Mouse (Mus musculus) midbrain, embryonic 13.5 days (tissue): ENCODE results near the gene Eefsec. TPM values are rescaled to one million over a fixed set of nuclear protein-coding genes. Genes with fewer than 3 reads are reported as not detected.

ENCODE experiments used
- ATAC-seq: fragments of 200-750 bp; cut with Nextera tagmentation; 2 replicates; pipeline ENCODE4 v1.8.0; 2017; ENCODE audit warnings: mild to moderate bottlenecking, moderate TSS enrichment, moderate library complexity
- H3K27ac ChIP-seq: fragments of 300-500 bp; sonication (generic); 2 replicates; pipeline ENCODE4 v1.5.1; 2015; ENCODE audit warnings: inconsistent platforms, mild to moderate bottlenecking, moderate library complexity
- H3K27me3 ChIP-seq: fragments of 300-500 bp; sonication (generic); 2 replicates; pipeline ENCODE4 v1.6.1; 2015; ENCODE audit warnings: mild to moderate bottlenecking, inconsistent platforms
- H3K36me3 ChIP-seq: fragments of 300-500 bp; sonication (generic); 2 replicates; pipeline ENCODE4 v1.6.1; 2015; ENCODE audit warnings: mild to moderate bottlenecking, inconsistent platforms
- H3K4me1 ChIP-seq: fragments of 300-500 bp; sonication (generic); replicated peaks from 2 replicates; pipeline ENCODE4 v1.6.1; 2015; ENCODE audit warnings: inconsistent platforms
- H3K4me2 ChIP-seq: fragments of 300-500 bp; sonication (generic); replicated peaks from 2 replicates; pipeline ENCODE4 v1.6.1; 2015; ENCODE audit warnings: moderate library complexity, mild to moderate bottlenecking, inconsistent platforms
- H3K4me3 ChIP-seq: fragments of 300-500 bp; sonication (generic); replicated peaks from 2 replicates; pipeline ENCODE4 v1.5.1; 2015; ENCODE audit warnings: mild to moderate bottlenecking, inconsistent platforms
- H3K9ac ChIP-seq: fragments of 300-500 bp; sonication (generic); replicated peaks from 2 replicates; pipeline ENCODE4 v1.6.1; 2015; ENCODE audit warnings: mild to moderate bottlenecking, inconsistent platforms
- H3K9me3 ChIP-seq: fragments of 300-500 bp; sonication (generic); 2 replicates; pipeline ENCODE4 v1.6.1; 2016; ENCODE audit warnings: mild to moderate bottlenecking, inconsistent platforms
- WGBS: fragments of 180-500 bp; shearing (Covaris S2); methylation state at CpG from one replicate; pipeline ENCODE4 v1.1.7; 2015; 5-methylcytosine and 5-hydroxymethylcytosine counted together
- polyA plus RNA-seq: library from polyadenylated mRNA; unstranded; fragments of >200 nt; fragmentation: Nextera tagmentation; extraction: Ambion mirVana; gene quantifications from 2 replicates; pipeline ENCODE4 v1.2.1, GENCODE M21; 2015

Eefsec gene
- polyA plus RNA-seq, 1 experiment from 2014 or later, result 28.7 TPM

DNA sequence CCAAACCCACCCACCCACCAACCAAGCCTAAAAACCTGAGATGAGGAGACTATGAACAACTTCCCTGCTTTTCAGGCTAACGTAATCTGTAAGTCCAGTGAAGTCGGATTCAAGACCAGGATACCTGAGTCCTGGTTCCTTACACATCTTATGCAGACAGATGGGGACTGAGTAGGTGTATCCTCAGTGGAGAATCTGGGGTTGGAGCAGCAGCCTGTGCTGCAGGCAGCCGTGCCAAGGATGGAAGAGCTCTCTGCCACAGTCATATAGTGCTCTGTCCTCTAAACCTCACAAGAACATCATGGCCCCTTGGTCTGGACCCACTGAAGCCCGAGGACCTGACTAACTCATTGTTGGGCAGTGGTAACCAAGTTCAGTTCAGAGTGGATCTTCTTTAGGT, 169.1 kb downstream of the Eefsec start:
- Histone ChIP-seq H3K9ac (no peak overlapping the region), H3K27ac (no peak overlapping the region), H3K36me3 (peaks cover 4% of the 10 kb centered on the region; the same call in 1 of the 2 replicates), H3K9me3 (no peaks in the 10 kb centered on the region), H3K4me2 (no peak overlapping the region), H3K4me3 (no peak overlapping the region), H3K27me3 (no peaks in the 10 kb centered on the region), H3K4me1 (no peaks in the 10 kb centered on the region)
- WGBS, result 90% methylated on average over 4 of the region's 4 CpGs
- no peak for ATAC-seq

GRCm38 (mm10) chr6:88276221-88276620, 170.1 kb downstream of the Eefsec start:
- H3K4me1 ChIP-seq, result 0 out of 2 replicates have a peak, but pooled peaks cover 4% of the 10 kb centered on the region
- WGBS, result 84% methylated on average over 4 of the region's 4 CpGs
- no peak for ATAC-seq
- H3K9ac ChIP-seq, result no peak overlapping the region
- no peak overlapping the region for H3K4me2 ChIP-seq
- no peak overlapping the region for H3K27ac ChIP-seq
- peaks cover 4% of the 10 kb centered on the region; the same call in 1 of the 2 replicates for H3K36me3 ChIP-seq
- H3K4me3 ChIP-seq, result no peak overlapping the region
- no peaks in the 10 kb centered on the region for H3K27me3 ChIP-seq
- no peaks in the 10 kb centered on the region for H3K9me3 ChIP-seq

DNA sequence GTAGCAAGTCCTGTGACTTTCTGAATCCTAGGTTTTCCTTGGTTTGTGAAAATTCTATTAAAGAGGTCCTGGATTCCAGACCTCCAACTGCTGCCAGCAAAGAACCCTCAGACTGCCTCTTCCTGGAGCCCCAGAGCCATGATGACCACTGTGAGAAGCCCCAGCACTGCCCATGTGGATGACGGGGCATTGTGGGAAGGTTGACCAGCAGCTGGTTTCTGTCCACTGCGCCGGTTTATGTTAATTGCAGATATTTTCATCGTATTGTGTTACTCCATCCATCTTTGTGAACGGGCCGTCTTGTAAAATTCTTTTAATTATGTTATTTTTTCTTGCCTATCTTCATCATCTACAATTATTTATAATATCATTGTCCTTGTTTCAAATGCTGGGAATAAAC, 171.7 kb downstream of the Eefsec start:
- Histone ChIP-seq H3K27me3 (no peaks in the 10 kb centered on the region), H3K27ac (no peak overlapping the region), H3K9ac (no peak overlapping the region), H3K36me3 (peaks cover 4% of the 10 kb centered on the region; the same call in 1 of the 2 replicates), H3K4me2 (no peak overlapping the region), H3K4me3 (no peak overlapping the region), H3K9me3 (no peaks in the 10 kb centered on the region), H3K4me1 (0 out of 2 replicates have a peak, but pooled peaks cover 5% of the 10 kb centered on the region)
- WGBS, result 96% methylated on average over 6 of the region's 6 CpGs
- ATAC-seq, result no peak

- 98% methylated on average over 2 of the region's 2 CpGs for WGBS
- no peaks in the 10 kb centered on the region for H3K27me3 ChIP-seq
- no peak for ATAC-seq
- H3K4me3 ChIP-seq, result no peak overlapping the region
- 0 out of 2 replicates have a peak, but pooled peaks cover 5% of the 10 kb centered on the region for H3K4me1 ChIP-seq
- H3K9me3 ChIP-seq, result no peaks in the 10 kb centered on the region
- no peak overlapping the region for H3K9ac ChIP-seq
- H3K27ac ChIP-seq, result no peak overlapping the region
- no peak overlapping the region for H3K4me2 ChIP-seq
- H3K36me3 ChIP-seq, result no peaks in the 10 kb centered on the region
These were observed 178.4 kb downstream of the Eefsec start for GRCm38 (mm10) chr6:88267970-88268369.

DNA sequence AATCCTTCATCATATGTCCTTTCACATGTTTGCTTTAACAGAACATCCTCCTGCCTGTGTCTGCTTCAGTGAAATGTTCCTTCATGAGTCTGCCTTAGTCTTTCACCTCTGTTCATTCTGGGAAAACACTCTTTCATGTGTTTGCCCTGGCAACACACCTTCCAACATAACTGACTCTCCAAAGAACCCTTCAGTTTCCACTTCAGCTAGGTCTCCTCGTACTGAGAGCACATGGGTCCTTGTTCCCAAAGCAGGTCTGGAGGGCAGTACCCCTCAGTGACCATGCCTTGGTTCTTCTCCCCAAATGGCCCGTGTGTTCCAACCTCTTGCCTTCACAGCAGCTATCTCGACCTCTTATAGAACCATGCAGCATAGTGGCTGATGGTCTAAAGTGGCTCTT, 179.3 kb downstream of the Eefsec start:
- WGBS, result 88% methylated on average over 3 of the region's 3 CpGs
- ATAC-seq, result no peak
- no peak overlapping the region for H3K4me2 ChIP-seq
- H3K9me3 ChIP-seq, result no peaks in the 10 kb centered on the region
- no peaks in the 10 kb centered on the region for H3K27me3 ChIP-seq
- H3K9ac ChIP-seq, result no peak overlapping the region
- no peaks in the 10 kb centered on the region for H3K36me3 ChIP-seq
- H3K27ac ChIP-seq, result no peak overlapping the region
- H3K4me1 ChIP-seq, result peaks cover 14% of the 10 kb centered on the region
- no peak overlapping the region for H3K4me3 ChIP-seq

DNA sequence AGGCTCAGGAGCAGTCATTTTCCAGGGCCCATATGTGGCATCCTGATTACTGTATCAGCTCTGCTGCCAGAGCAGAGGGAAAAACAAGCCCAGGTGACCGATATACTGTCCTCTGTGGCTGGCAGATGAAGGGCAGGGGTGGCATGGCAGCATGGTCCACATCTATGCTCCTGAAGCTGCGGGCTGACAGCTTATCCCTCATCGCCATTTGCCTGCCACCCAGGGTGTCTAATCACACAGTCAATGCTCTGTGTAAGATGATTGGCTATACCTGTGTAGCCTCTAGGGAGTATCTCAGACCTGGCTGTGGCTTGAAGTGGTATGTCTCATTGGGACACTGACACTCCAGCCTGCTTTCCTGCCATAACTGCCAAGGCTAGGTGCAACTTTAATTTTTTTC, 180.3 kb downstream of the Eefsec start:
- WGBS, result 76% methylated on average over 3 of the region's 3 CpGs
- ATAC-seq, result no peak
- no peaks in the 10 kb centered on the region for H3K9me3 ChIP-seq

DNA sequence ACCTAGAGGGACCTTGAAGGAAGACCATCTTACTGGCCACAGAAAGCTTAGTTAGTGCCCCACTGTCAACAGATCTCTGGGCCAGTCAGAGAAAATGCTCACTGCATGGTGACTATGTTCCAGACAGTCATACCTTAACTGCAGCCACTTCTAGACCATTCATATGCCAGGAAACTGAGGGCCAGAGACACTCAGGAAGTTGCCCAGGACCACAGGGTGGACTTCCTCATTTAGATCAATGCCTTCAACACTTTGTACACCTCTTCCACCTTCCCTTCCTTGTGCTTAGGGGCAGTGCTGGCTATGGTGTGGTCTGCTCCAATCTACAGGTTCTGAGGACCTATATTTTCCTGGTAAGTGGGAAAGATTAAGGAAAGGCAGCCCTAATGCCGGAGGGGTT, 181.0 kb downstream of the Eefsec start:
- Histone ChIP-seq H3K4me1 (peaks cover 11% of the 10 kb centered on the region), H3K4me2 (no peak overlapping the region), H3K4me3 (no peak overlapping the region), H3K27ac (no peak overlapping the region), H3K9ac (no peak overlapping the region), H3K9me3 (no peaks in the 10 kb centered on the region), H3K36me3 (no peaks in the 10 kb centered on the region), H3K27me3 (no peaks in the 10 kb centered on the region)
- no peak for ATAC-seq
- 90% methylated on average over 1 of the region's 1 CpGs for WGBS

More for the DNA sequence above, 180.3 kb downstream of the Eefsec start:
- no peaks in the 10 kb centered on the region for H3K27me3 ChIP-seq
- H3K27ac ChIP-seq, result no peak overlapping the region
- peaks cover 11% of the 10 kb centered on the region for H3K4me1 ChIP-seq
- H3K4me2 ChIP-seq, result no peak overlapping the region
- H3K4me3 ChIP-seq, result no peak overlapping the region
- no peaks in the 10 kb centered on the region for H3K36me3 ChIP-seq
- no peak overlapping the region for H3K9ac ChIP-seq

GRCm38 (mm10) chr6:88262160-88262559, 184.2 kb downstream of the Eefsec start:
- ATAC-seq, result no peak; the same call in 1 of the 2 replicates
- Histone ChIP-seq H3K36me3 (peaks cover 11% of the 10 kb centered on the region; the same call in 1 of the 2 replicates), H3K27ac (no peak overlapping the region), H3K4me3 (no peak overlapping the region), H3K9ac (no peak overlapping the region), H3K4me2 (no peak overlapping the region), H3K9me3 (no peaks in the 10 kb centered on the region), H3K27me3 (no peaks in the 10 kb centered on the region), H3K4me1 (peaks cover 11% of the 10 kb centered on the region)
- WGBS, result 27% methylated on average over 9 of the region's 9 CpGs

- Histone ChIP-seq H3K4me3 (no peak overlapping the region), H3K9me3 (no peaks in the 10 kb centered on the region), H3K4me1 (peaks cover 11% of the 10 kb centered on the region), H3K27ac (no peak overlapping the region), H3K27me3 (no peaks in the 10 kb centered on the region), H3K36me3 (peaks cover 16% of the 10 kb centered on the region; the same call in 1 of the 2 replicates), H3K9ac (no peak overlapping the region), H3K4me2 (no peak overlapping the region)
- ATAC-seq, result no peak
- WGBS, result 99% methylated on average over 3 of the region's 3 CpGs
These were observed 185.7 kb downstream of the Eefsec start for GRCm38 (mm10) chr6:88260645-88261044.

GRCm38 (mm10) chr6:88259621-88260020, 186.7 kb downstream of the Eefsec start:
- H3K36me3 ChIP-seq, result peaks cover 16% of the 10 kb centered on the region; the same call in 1 of the 2 replicates
- H3K9me3 ChIP-seq, result no peaks in the 10 kb centered on the region
- H3K4me2 ChIP-seq, result no peak overlapping the region
- no peak overlapping the region for H3K9ac ChIP-seq
- H3K4me3 ChIP-seq, result no peak overlapping the region
- H3K27ac ChIP-seq, result no peak overlapping the region
- no peak for ATAC-seq
- WGBS, result 93% methylated on average over 3 of the region's 3 CpGs
- H3K4me1 ChIP-seq, result peaks cover 11% of the 10 kb centered on the region
- no peaks in the 10 kb centered on the region for H3K27me3 ChIP-seq

GRCm38 (mm10) chr6:88255435-88255834, 190.9 kb downstream of the Eefsec start:
- ATAC-seq, result no peak
- Histone ChIP-seq H3K4me2 (no peak overlapping the region), H3K4me1 (no peaks in the 10 kb centered on the region), H3K9ac (no peak overlapping the region), H3K36me3 (peaks cover 16% of the 10 kb centered on the region; the same call in 1 of the 2 replicates), H3K9me3 (no peaks in the 10 kb centered on the region), H3K4me3 (no peak overlapping the region), H3K27me3 (no peaks in the 10 kb centered on the region), H3K27ac (no peak overlapping the region)
- WGBS, result 80% methylated on average over 4 of the region's 4 CpGs

- WGBS, result 84% methylated on average over 6 of the region's 6 CpGs
These were observed 192.3 kb downstream of the Eefsec start for GRCm38 (mm10) chr6:88254082-88254481.

More at GRCm38 (mm10) chr6:88254082-88254481, 192.3 kb downstream of the Eefsec start:
- no peak overlapping the region for H3K4me2 ChIP-seq
- no peaks in the 10 kb centered on the region for H3K9me3 ChIP-seq
- no peak for ATAC-seq
- no peak overlapping the region for H3K4me3 ChIP-seq
- H3K27ac ChIP-seq, result no peak overlapping the region
- H3K9ac ChIP-seq, result no peak overlapping the region
- H3K4me1 ChIP-seq, result no peaks in the 10 kb centered on the region
- no peaks in the 10 kb centered on the region for H3K27me3 ChIP-seq
- H3K36me3 ChIP-seq, result peaks cover 16% of the 10 kb centered on the region; the same call in 1 of the 2 replicates
